Mouse (Mus musculus): ENCODE data around the gene Ptchd3. TPM values are rescaled to one million over a fixed set of nuclear protein-coding genes. Genes with fewer than 3 reads are reported as not detected.

The Ptchd3 gene
- polyA plus RNA-seq, 1 experiment from 2014 or later = 0.05 TPM

DNA sequence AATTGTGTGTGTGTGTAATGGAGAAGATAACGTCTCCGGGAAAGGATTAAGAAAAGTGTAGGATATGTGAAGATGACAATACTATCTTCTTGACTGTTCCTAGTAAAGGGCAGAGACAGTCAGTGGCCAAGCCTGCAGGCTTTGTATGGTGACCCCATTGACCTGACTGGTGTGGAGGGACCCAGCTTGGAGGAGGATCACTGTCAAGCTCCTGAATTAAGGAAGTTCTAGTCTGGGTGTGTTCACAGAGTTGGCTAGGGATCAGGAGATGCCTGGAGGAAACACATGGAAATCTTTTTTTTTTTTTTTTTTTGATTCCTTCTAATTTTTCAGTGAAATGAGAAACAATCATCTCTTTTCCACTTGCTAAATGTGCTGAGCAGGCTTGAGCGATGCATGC is 35.9 kb upstream of the Ptchd3 start:
- Histone ChIP-seq H3K4me1 (ENCODE audit: control insufficient read depth in 2 of 2, insufficient read depth in 2 of 2, low read length in 2 of 2) (peaks cover 13 to 18% of the 10 kb centered on the region in 2 experiments), H3K9me3 (ENCODE audit: control insufficient read depth, low read length) (no peaks in the 10 kb centered on the region), H3K4me3 (ENCODE audit: control insufficient read depth in 1 of 2, insufficient read depth in 1 of 2, low read depth in 1 of 2, low read length in 2 of 2) (no peak overlapping the region), H3K36me3 (ENCODE audit: control insufficient read depth, insufficient read depth, low read length) (no peaks in the 10 kb centered on the region), H3K4me2 (ENCODE audit: low read length) (no peak overlapping the region), H3K27me3 (ENCODE audit: control insufficient read depth, insufficient read depth, low read length) (no peaks in the 10 kb centered on the region), H3K27ac (replicated peaks in 1 of 2; ENCODE audit: control insufficient read depth in 1 of 2, insufficient read depth in 1 of 2, low read depth in 2 of 2, low read length in 2 of 2) (peak overlapping the region; percentile 49 to 64), H3K9ac (ENCODE audit: low read length) (no peak overlapping the region)
- 66% methylated on average over 3 of the region's 3 CpGs for WGBS
- no peak for ATAC-seq (ENCODE audit: insufficient number of reproducible peaks, insufficient read depth, low FRiP score, low read depth)

DNA sequence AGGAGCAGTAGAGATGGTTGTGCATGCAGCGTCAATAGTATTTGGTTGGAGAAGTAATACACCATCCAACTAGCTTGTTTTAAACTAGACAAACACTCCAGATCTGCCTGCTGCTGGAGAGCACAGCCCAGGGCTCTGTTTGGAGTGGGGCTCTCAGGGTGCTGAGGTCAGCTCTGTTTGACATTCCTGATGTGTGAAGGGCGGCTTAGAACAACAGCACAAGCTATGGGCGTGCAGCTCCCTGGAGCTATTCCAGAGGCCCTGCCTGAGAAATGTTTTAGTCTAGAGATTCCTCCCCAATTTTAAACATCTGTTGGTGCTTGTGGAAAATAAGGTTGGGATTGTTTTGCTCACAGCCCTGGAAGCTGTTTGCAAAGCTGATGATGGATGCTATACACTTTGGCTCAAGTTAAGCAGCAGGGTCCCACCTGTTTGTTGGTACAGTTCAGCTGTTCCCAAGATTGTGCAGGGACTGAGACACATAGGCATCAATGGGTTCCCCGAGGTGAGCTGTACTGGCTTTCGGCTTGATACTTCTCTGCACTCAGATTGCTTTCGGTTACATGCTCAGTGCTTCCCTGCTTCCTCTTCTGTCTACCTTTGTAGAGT is 35.4 kb upstream of the Ptchd3 start:
- no peak overlapping the region for H3K4me3 ChIP-seq (ENCODE audit: control insufficient read depth in 1 of 2, insufficient read depth in 1 of 2, low read depth in 1 of 2, low read length in 2 of 2)
- H3K27ac ChIP-seq (replicated peaks in 1 of 2; ENCODE audit: control insufficient read depth in 1 of 2, insufficient read depth in 1 of 2, low read depth in 2 of 2, low read length in 2 of 2) = peak overlapping the region; percentile 49 to 64
- H3K4me2 ChIP-seq (ENCODE audit: low read length) = no peak overlapping the region
- H3K9me3 ChIP-seq (ENCODE audit: control insufficient read depth, low read length) = no peaks in the 10 kb centered on the region
- peaks cover 13 to 18% of the 10 kb centered on the region in 2 experiments for H3K4me1 ChIP-seq (ENCODE audit: control insufficient read depth in 2 of 2, insufficient read depth in 2 of 2, low read length in 2 of 2)
- no peak overlapping the region for H3K9ac ChIP-seq (ENCODE audit: low read length)
- 46% methylated on average over 6 of the region's 6 CpGs for WGBS
- no peaks in the 10 kb centered on the region for H3K36me3 ChIP-seq (ENCODE audit: control insufficient read depth, insufficient read depth, low read length)
- H3K27me3 ChIP-seq (ENCODE audit: control insufficient read depth, insufficient read depth, low read length) = no peaks in the 10 kb centered on the region
- ATAC-seq (ENCODE audit: insufficient number of reproducible peaks, insufficient read depth, low FRiP score, low read depth) = peak; percentile 79

DNA sequence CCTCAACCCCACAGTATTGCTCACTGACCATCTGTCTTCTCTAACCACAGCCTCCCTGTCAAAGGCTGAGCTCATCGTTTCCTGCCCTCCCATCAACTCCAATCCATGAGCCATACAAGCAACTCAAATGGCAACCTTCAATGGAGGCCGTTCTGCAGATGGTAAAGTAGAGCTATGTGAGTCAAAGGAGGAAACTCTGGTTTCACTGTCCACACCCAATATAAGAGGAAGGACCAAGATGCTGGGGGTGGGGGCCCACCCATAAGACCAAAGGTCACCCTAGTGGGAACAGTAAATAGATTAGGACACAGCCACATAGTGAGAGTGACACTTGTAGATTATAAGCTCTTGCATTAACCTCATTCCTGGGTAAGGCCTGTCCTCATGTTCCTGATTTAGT is 34.1 kb upstream of the Ptchd3 start:
- H3K27me3 ChIP-seq (ENCODE audit: control insufficient read depth, insufficient read depth, low read length) = no peaks in the 10 kb centered on the region
- H3K9ac ChIP-seq (ENCODE audit: low read length) = no peak overlapping the region
- WGBS = 79% methylated on average over 2 of the region's 2 CpGs
- H3K4me1 ChIP-seq (ENCODE audit: control insufficient read depth in 2 of 2, insufficient read depth in 2 of 2, low read length in 2 of 2) = peaks cover 8 to 14% of the 10 kb centered on the region in 2 experiments
- H3K27ac ChIP-seq (replicated peaks in 1 of 2; ENCODE audit: control insufficient read depth in 1 of 2, insufficient read depth in 1 of 2, low read depth in 2 of 2, low read length in 2 of 2) = no peak overlapping the region
- no peak for ATAC-seq (ENCODE audit: insufficient number of reproducible peaks, insufficient read depth, low FRiP score, low read depth)
- no peak overlapping the region for H3K4me2 ChIP-seq (ENCODE audit: low read length)
- H3K36me3 ChIP-seq (ENCODE audit: control insufficient read depth, insufficient read depth, low read length) = no peaks in the 10 kb centered on the region
- H3K4me3 ChIP-seq (ENCODE audit: control insufficient read depth in 1 of 2, insufficient read depth in 1 of 2, low read depth in 1 of 2, low read length in 2 of 2) = no peak overlapping the region
- no peaks in the 10 kb centered on the region for H3K9me3 ChIP-seq (ENCODE audit: control insufficient read depth, low read length)

DNA sequence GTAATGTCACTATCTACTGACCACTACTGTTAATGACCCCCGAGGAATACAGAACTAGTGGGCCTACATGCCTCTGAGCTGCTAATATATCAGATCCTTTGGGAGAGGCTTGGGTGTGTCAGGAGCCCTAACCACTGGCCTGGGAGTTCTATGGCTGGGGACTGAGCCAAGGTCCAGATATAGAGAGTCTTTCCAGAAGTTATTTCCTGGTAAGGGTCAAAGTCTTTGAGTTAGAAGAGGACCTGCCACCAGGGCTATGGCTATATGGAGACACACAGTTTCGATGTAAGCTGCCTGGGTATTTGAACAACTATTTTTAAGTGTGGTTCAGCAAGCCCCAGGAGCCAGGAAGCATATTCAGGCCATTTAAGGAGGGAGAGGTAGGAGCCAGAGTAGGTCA is 31.5 kb upstream of the Ptchd3 start:
- Histone ChIP-seq H3K9me3 (ENCODE audit: control insufficient read depth, low read length) (no peaks in the 10 kb centered on the region), H3K36me3 (ENCODE audit: control insufficient read depth, insufficient read depth, low read length) (no peaks in the 10 kb centered on the region), H3K27me3 (ENCODE audit: control insufficient read depth, insufficient read depth, low read length) (no peaks in the 10 kb centered on the region), H3K27ac (replicated peaks in 1 of 2; ENCODE audit: control insufficient read depth in 1 of 2, insufficient read depth in 1 of 2, low read depth in 2 of 2, low read length in 2 of 2) (no peak overlapping the region), H3K4me2 (ENCODE audit: low read length) (no peak overlapping the region), H3K9ac (ENCODE audit: low read length) (no peak overlapping the region), H3K4me3 (ENCODE audit: control insufficient read depth in 1 of 2, insufficient read depth in 1 of 2, low read depth in 1 of 2, low read length in 2 of 2) (no peak overlapping the region), H3K4me1 (ENCODE audit: control insufficient read depth in 2 of 2, insufficient read depth in 2 of 2, low read length in 2 of 2) (peaks cover 7 to 12% of the 10 kb centered on the region in 2 experiments)
- 73% methylated on average over 2 of the region's 2 CpGs for WGBS
- no peak for ATAC-seq (ENCODE audit: insufficient number of reproducible peaks, insufficient read depth, low FRiP score, low read depth)

DNA sequence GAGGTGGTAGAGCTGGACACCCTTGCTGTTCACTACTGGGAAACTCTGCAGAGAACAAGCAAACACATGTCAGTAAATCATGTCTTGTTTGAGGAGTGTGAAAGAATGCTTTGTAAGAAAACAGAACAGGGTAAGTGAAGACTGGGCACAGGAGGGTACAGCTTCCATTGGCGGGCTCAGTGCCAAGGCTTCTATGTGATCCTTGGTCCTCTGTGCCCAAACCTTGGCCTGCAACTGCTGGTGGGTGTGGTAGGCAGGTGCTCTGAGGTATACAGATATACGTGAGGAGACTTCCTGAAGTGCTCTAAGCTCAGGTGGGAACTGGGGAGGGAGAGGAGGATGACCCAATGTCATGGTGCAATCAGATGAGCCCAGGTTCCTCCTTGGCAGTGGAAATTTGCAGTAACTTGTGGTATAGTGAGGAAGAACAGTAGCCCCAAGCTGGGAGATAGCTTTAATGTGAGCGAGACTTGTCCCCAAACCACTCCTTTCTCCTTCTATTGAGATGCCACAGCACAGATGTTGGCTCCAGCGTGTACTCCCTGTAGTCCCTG is 30.2 kb upstream of the Ptchd3 start:
- Histone ChIP-seq H3K27me3 (ENCODE audit: control insufficient read depth, insufficient read depth, low read length) (no peaks in the 10 kb centered on the region), H3K4me3 (ENCODE audit: control insufficient read depth in 1 of 2, insufficient read depth in 1 of 2, low read depth in 1 of 2, low read length in 2 of 2) (no peak overlapping the region), H3K4me2 (ENCODE audit: low read length) (no peak overlapping the region), H3K9ac (ENCODE audit: low read length) (no peak overlapping the region), H3K9me3 (ENCODE audit: control insufficient read depth, low read length) (no peaks in the 10 kb centered on the region), H3K36me3 (ENCODE audit: control insufficient read depth, insufficient read depth, low read length) (no peaks in the 10 kb centered on the region), H3K27ac (replicated peaks in 1 of 2; ENCODE audit: control insufficient read depth in 1 of 2, insufficient read depth in 1 of 2, low read depth in 2 of 2, low read length in 2 of 2) (no peak overlapping the region), H3K4me1 (ENCODE audit: control insufficient read depth in 2 of 2, insufficient read depth in 2 of 2, low read length in 2 of 2) (peaks cover 2 to 3% of the 10 kb centered on the region in 2 experiments)
- ATAC-seq (ENCODE audit: insufficient number of reproducible peaks, insufficient read depth, low FRiP score, low read depth) = no peak
- WGBS = 71% methylated on average over 4 of the region's 4 CpGs

DNA sequence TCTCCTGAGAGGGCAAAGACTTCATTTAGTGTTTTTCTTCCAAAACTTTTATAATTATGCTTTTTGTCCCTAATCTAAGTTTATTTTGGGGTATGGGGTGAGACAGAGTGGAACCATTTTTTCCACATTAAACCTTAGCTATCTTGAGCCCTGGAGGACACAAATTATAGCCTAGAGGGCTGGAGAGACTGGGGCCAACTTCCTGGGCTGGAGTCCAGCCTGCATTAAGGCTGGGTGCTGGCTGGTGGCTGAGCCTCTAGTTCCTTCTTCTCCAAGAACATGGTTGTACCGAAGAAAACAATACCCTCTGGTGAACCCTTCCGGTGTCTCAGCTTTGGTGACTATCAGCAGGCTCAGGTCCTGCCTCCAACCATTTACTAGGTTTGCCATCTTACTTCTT is 27.3 kb upstream of the Ptchd3 start:
- Histone ChIP-seq H3K4me3 (ENCODE audit: control insufficient read depth in 1 of 2, insufficient read depth in 1 of 2, low read depth in 1 of 2, low read length in 2 of 2) (no peak overlapping the region), H3K27ac (replicated peaks in 1 of 2; ENCODE audit: control insufficient read depth in 1 of 2, insufficient read depth in 1 of 2, low read depth in 2 of 2, low read length in 2 of 2) (no peak overlapping the region), H3K4me2 (ENCODE audit: low read length) (no peak overlapping the region), H3K9ac (ENCODE audit: low read length) (no peak overlapping the region), H3K9me3 (ENCODE audit: control insufficient read depth, low read length) (no peaks in the 10 kb centered on the region), H3K27me3 (ENCODE audit: control insufficient read depth, insufficient read depth, low read length) (no peaks in the 10 kb centered on the region), H3K4me1 (ENCODE audit: control insufficient read depth in 2 of 2, insufficient read depth in 2 of 2, low read length in 2 of 2) (no peaks in the 10 kb centered on the region), H3K36me3 (ENCODE audit: control insufficient read depth, insufficient read depth, low read length) (no peaks in the 10 kb centered on the region)
- 87% methylated on average over 2 of the region's 2 CpGs for WGBS
- ATAC-seq (ENCODE audit: insufficient number of reproducible peaks, insufficient read depth, low FRiP score, low read depth) = no peak

DNA sequence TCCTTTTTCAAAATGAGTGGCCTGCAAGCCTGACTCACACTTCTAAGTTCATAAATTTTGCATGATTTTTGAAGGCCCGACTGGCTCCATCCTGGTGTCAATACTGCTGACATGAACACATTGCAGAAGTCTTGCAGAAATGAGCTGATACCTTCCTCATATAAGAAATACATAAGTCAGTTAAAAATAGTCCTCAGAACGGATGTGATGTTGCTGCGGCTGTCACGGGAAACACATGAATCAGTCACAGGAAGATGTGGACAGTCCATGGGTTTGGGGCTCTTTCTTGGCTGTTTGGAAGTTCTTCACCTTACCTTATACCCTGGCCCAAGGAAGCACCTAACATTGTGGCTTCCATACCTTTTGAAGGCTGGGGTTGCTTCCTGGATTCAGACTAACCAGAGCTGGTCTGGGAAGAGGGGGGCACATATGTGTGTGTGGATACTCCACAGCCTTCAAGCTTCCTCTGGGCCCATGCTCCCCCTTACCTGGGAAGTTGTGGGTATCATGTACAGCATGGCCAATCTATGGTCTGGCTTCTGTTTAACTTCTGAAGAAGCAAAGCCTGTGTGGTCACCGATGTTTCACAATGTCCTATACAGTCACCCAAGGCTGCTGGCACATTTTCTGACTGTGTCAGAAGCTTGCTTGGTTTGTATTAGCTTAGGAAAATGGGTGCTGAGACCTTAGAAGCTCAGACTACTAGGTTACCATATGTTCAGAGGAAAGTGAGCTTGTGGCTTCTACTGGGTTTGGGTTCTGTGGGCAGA is 25.6 kb upstream of the Ptchd3 start:
- Histone ChIP-seq H3K4me1 (ENCODE audit: control insufficient read depth in 2 of 2, insufficient read depth in 2 of 2, low read length in 2 of 2) (no peaks in the 10 kb centered on the region), H3K27me3 (ENCODE audit: control insufficient read depth, insufficient read depth, low read length) (no peaks in the 10 kb centered on the region), H3K4me2 (ENCODE audit: low read length) (no peak overlapping the region), H3K9me3 (ENCODE audit: control insufficient read depth, low read length) (no peaks in the 10 kb centered on the region), H3K4me3 (ENCODE audit: control insufficient read depth in 1 of 2, insufficient read depth in 1 of 2, low read depth in 1 of 2, low read length in 2 of 2) (no peak overlapping the region), H3K27ac (replicated peaks in 1 of 2; ENCODE audit: control insufficient read depth in 1 of 2, insufficient read depth in 1 of 2, low read depth in 2 of 2, low read length in 2 of 2) (no peak overlapping the region), H3K9ac (ENCODE audit: low read length) (no peak overlapping the region), H3K36me3 (ENCODE audit: control insufficient read depth, insufficient read depth, low read length) (no peaks in the 10 kb centered on the region)
- no peak for ATAC-seq (ENCODE audit: insufficient number of reproducible peaks, insufficient read depth, low FRiP score, low read depth)
- 81% methylated on average over 5 of the region's 5 CpGs for whole genome bisulfite sequencing

Data from heart, embryonic 14.5 days (tissue).